Mouse (Mus musculus) ovary, adult 18-20 months (tissue): Measurements from ENCODE around the gene Snd1.

Source experiments
- DNase-seq: peaks from one replicate; pipeline ENCODE4 v3.0.0; 2022; ENCODE audit warnings: low spot score, mixed read lengths

Gene Snd1

DNA sequence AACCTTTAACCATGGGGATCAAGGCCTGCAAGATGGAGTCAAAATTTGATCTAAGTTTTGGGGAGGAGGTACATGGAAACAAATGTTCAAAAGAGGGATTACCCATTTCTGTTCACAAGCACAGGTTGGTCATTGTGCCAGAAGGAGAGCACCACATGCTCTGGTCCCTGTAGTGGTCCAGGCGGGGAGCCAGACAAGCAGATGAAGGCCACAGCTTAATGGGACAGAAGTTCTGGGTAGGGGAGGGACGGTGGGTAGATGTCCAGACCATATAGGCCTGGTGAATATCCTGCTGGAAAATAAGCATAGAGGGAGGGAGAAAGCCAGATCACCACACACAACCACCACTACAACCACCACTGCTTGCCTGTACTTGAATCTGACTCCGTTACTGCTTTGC, 503.9 kb downstream of the Snd1 start:
- DNase-seq = no peak

DNA sequence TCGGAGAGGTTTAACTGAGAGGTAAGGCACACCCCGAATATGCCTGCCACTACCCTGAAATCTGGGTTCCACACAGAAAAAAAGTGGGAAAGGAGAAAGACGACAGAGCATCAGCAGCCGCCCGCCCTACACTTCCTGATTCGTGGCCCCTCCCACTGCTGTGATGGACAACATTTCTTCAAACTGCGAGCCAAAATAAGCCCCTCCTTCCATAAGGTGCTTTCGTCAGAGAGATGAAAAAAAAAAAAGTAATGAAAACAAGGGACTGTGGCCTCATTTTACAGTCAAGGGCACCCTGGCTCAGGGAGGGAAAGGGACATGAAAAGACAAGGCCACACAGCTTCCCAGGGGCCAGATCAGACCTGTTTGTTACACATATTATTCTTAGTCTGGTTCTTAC, 504.6 kb downstream of the Snd1 start:
- no peak for DNase-seq

DNA sequence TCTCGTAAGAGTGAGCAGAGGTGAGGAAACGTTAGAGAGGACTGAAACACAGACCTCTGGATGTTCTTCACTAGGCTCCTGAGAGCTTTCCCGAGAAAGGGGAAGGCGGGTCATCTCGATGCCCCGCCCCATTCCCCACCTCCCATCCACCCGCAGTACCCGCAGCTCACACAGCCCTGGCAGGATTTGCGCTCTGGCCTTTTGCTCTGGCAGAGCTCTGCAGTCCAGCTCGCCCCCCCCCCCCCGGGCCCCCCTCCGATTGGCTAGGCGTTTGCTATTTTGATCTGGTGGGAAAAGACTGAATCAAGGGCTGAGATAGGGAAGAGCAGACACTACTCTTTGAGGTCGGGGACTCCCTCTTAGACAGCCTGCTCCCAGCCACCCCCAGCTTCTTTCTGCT, 505.3 kb downstream of the Snd1 start:
- no peak for DNase-seq

DNA sequence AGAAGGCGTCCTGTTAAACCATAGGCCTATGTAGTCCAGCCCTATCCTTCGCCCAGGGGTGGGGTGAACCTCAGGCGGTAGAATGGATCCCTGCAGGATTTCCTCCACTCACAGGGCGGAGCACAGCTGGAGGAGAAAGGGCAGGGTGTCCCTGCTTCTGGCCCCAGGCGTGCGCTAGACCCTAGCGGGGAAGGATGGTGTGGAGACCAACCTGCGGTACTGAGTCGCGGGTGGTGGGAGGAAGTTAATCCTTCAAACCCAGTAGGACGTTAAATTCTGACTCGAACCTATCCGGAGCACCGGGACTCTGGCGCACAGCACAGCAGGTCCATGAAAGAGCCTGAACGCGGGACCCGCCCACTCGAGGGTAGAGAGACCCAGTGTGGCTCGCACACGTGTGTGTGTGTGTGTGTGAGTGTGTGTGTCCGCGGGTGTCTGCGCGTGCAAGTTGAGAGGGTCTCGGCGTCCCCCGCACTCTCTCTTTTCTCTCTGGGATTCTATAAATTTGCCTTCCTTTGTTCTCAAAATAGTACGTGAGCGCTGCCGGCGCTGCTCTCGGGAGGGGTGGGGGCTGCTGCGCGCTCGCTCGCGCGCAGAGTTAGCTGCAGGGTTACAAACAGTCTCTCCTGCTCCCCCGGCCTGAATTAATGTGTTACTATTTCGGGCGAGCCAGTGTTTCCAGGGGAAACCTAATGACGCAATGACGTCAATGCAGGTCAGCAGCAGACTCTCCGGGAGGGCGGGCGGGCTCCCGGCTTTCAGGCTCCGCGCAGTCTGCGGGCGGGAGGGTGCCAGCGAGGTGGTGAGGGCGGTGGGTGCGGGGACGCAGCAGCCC, 506.0 kb downstream of the Snd1 start:
- no peak for DNase-seq

DNA sequence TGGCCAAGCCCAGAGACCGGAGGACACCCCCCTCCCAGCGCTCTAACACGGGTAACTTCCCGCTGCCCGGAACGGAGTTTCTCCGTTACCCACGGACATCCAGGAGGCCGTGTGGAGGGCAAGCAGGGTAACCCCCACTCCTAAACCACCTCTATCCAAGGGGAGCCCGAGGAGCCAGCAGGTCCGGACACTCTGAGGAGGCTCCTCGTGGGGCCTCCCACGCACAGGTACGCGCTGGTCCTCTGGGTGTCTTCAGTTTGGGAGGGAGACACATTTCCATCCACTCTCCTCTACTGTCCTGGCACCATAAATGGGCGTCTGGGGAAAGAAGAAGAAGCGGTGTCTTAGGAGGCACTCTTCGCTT, 506.6 kb downstream of the Snd1 start:
- DNase-seq = no peak

DNA sequence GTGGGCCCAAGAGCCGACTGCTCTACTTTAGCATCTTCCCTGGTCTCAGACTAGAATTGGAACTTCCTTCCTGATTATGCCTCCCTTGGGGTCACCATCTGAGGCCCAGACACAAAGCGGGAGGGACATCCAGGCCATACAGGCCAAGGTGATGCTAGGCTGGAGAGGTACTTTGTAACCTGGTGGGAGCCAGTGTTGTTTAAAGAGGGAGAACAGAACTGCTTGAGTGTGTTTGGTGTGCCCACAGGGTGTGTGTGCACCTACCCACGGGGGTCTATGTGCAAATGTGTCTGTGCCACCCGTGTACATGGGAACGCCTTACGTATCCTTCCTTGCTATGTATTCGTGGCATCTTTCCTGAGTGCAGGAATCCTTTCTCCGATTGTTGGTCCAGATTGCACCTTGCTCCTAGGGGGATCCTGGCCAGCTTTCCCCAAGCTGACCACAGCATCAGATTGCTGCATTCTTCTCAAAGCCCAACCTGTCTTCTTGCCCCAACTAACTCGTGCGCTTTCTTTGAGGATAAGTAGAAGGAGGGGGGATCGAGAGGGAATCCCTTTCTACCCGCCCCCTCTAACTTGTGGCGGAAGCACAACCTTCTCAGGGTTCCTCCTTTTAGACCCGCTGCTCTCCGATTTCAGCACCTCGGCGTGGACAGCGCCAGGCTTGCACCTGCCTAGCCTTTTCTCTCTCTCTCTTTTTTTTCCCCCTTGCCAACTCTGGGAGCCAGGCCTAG, 507.2 kb downstream of the Snd1 start:
- DNase-seq = no peak

DNA sequence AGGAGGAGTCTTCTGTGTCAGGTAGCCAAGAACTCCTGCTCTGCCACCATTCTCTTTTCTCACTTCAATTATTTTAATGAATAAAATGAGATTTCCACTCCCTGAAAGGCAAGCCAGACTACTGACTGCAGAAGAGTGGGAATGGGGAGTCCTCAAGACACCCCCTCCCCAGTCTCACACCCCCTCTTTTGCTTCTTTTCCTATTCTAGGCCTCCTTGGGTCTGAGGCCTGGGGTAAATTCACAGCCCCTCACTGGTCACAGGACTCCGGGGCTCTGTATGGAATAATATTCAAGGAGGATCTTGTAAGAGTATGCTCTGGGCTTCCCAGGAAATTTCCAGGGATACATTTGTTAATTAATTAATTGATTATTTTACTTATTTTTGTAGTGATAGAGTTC, 507.9 kb downstream of the Snd1 start:
- no peak for DNase-seq
